Mouse (Mus musculus) kidney, embryonic 15.5 days (tissue): ENCODE data around the gene Midn. TPM values are rescaled to one million over a fixed set of nuclear protein-coding genes. Genes with fewer than 3 reads are reported as not detected.

ENCODE experiments used
- ATAC-seq: fragments of 200-750 bp; cut with Nextera tagmentation; replicated peaks from 2 replicates; pipeline ENCODE4 v1.8.0; 2017; ENCODE audit warnings: moderate TSS enrichment; ENCODE audit not compliant: low FRiP score
- H3K27ac ChIP-seq: fragments of 300-500 bp; sonication (generic); 2 replicates; pipeline ENCODE4 v1.5.1; 2015; ENCODE audit warnings: mild to moderate bottlenecking, inconsistent platforms
- H3K27me3 ChIP-seq: fragments of 300-500 bp; sonication (generic); 2 replicates; pipeline ENCODE4 v1.6.1; 2015; ENCODE audit warnings: inconsistent platforms
- H3K36me3 ChIP-seq: fragments of 300-500 bp; sonication (generic); 2 replicates; pipeline ENCODE4 v1.6.1; 2015; ENCODE audit warnings: inconsistent platforms
- H3K4me1 ChIP-seq: fragments of 300-500 bp; sonication (generic); 2 replicates; pipeline ENCODE4 v1.6.1; 2015; ENCODE audit warnings: inconsistent platforms
- H3K4me2 ChIP-seq: fragments of 300-500 bp; sonication (generic); 2 replicates; pipeline ENCODE4 v1.6.1; 2015; ENCODE audit warnings: moderate library complexity, mild to moderate bottlenecking, inconsistent platforms
- H3K4me3 ChIP-seq: fragments of 300-500 bp; sonication (generic); replicated peaks from 2 replicates; pipeline ENCODE4 v1.5.1; 2015; ENCODE audit warnings: mild to moderate bottlenecking, inconsistent platforms
- H3K9ac ChIP-seq: fragments of 300-500 bp; sonication (generic); 2 replicates; pipeline ENCODE4 v1.6.1; 2015; ENCODE audit warnings: mild to moderate bottlenecking, inconsistent platforms
- H3K9me3 ChIP-seq: fragments of 300-500 bp; sonication (generic); replicated peaks from 2 replicates; pipeline ENCODE4 v1.6.1; 2016; ENCODE audit warnings: inconsistent platforms
- WGBS: fragments of 180-500 bp; shearing (Covaris S2); methylation state at CpG from one replicate; pipeline ENCODE4 v1.1.7; 2015; ENCODE audit warnings: mixed read lengths; 5-methylcytosine and 5-hydroxymethylcytosine counted together
- polyA plus RNA-seq: library from polyadenylated mRNA; unstranded; fragments of >200 nt; fragmentation: Nextera tagmentation; extraction: Ambion mirVana; gene quantifications from 2 replicates; pipeline ENCODE4 v1.2.1, GENCODE M21; 2015

Gene Midn
- polyA plus RNA-seq, 1 experiment from 2014 or later: 18.8 TPM

DNA sequence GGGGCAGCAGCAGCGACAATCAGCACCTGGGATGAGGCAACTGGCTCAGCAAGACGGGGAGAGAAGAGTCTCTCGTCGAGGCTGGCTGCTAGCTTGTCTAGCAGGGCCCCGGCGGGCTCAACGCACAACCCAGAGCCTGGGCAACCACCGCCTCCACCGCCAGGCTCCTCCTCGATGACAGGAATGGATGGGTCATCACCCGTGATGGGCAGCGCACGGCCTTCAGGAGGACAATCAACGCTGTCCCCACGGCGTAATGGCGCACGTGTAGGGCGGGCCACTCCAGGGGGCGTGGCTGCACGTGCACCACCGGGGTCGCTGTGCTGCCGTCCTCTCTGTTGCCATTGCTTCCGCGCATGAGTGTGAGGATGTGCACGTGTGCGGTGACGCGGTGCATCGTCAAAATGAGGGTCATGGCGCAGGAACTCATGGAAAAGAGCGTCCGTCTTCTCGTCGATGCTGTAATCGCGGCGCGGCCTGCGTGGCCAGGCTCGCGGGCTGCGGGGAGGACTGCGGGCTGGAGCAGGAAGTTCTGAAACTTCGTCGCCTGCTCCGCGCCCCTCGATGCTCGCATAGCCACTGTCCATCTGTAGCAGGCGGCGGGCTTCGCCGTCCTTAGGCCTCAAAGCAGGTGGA is 16.6 kb upstream of the Midn start:
- peak overlapping the region; percentile 17 for H3K4me3 ChIP-seq
- H3K4me2 ChIP-seq: peak overlapping the region; percentile 48
- H3K27ac ChIP-seq: peak overlapping the region; percentile 34; the same call in 1 of the 2 replicates
- no peaks in the 10 kb centered on the region for H3K9me3 ChIP-seq
- H3K9ac ChIP-seq: peak overlapping the region; percentile 36; the same call in 1 of the 2 replicates
- WGBS: 15% methylated on average over 55 of the region's 55 CpGs
- H3K36me3 ChIP-seq: peaks cover 86% of the 10 kb centered on the region
- peaks cover 15% of the 10 kb centered on the region for H3K27me3 ChIP-seq
- H3K4me1 ChIP-seq: peaks cover 43% of the 10 kb centered on the region
- peak; percentile 30 for ATAC-seq

DNA sequence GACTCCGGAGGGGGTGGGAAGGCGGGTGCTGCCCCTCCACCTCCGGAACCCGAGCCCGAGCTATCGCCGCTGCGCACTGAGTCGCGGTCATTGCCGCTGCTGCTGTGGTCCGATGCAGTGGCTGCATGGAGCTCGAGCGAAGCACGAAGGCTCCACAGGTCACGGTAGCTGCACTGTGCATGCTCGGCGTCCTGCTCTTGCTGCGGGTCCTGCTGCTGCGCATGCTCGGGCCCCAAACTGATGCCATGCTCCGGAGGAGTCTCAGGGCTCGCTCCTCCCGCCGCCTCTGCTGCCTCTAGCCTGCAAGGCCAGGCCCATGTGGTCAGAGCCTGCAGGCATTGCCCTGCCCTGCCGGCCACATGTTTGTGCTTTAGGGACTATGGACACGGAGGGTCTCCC is 16.1 kb upstream of the Midn start:
- peaks cover 81% of the 10 kb centered on the region for H3K36me3 ChIP-seq
- H3K4me1 ChIP-seq: peaks cover 49% of the 10 kb centered on the region

DNA sequence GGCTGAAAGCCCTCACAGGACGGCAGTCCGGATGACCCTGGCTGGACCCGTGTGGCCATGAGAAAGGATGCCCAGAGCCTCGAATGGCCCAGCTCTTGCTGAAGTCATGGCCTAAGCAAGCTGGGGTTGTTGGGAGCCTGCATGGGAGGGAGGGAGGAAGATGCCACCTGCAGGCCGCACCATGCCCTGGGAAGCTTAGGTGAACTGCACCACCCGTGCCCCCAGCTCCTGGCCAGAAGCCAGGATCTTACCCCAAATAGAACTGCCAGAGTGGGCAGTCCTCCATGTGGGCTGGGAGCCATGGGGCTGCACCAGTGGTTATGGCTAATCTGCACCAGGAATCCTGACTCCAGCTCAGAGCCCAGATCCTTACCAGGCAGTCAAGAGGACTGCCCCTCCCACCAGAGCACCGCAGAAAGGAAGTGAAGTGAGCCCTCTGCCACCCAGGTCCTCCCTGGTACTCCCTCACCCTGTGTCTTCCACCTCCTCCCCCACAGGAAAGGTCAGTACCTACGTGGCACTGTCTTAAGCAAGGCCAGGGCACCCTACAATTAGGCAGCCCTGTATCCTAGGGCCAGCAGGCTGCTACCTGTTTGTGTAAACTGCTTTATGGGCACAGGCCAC is 14.7 kb upstream of the Midn start:
- Histone ChIP-seq H3K27ac (no peak overlapping the region), H3K4me2 (no peak overlapping the region), H3K4me1 (peaks cover 62% of the 10 kb centered on the region), H3K9ac (no peak overlapping the region), H3K9me3 (no peaks in the 10 kb centered on the region), H3K27me3 (peaks cover 33% of the 10 kb centered on the region), H3K36me3 (peaks cover 67% of the 10 kb centered on the region), H3K4me3 (no peak overlapping the region)
- ATAC-seq: no peak
- 71% methylated on average over 8 of the region's 8 CpGs for WGBS

More for the DNA sequence above, 16.1 kb upstream of the Midn start:
- H3K9ac ChIP-seq: peak overlapping the region; percentile 36; the same call in 1 of the 2 replicates
- peak overlapping the region; percentile 17; the same call in 1 of the 2 replicates for H3K4me3 ChIP-seq
- peak overlapping the region; percentile 34; the same call in 1 of the 2 replicates for H3K27ac ChIP-seq
- no peaks in the 10 kb centered on the region for H3K9me3 ChIP-seq
- WGBS: 24% methylated on average over 27 of the region's 27 CpGs
- ATAC-seq: peak; percentile 44
- H3K4me2 ChIP-seq: peak overlapping the region; percentile 48
- peaks cover 20% of the 10 kb centered on the region for H3K27me3 ChIP-seq

DNA sequence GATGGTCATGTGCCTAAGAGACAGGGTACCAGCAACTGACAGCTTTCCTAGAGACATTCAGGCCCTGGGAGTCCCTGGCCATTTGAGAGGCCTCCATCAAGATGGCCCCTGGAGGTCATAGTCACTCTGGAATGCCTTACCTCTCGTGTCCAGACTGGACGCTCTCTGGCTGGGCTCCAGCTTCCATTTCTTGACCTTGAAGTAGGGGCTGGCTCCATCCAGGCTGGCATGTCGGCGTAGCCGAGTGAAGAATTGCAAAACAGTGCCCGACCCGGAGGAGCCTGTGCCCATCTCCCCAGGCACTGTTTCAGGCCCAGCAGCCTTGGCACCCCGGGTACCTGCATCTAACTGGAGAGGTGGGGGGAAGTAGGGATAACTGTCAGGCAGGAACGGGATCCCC is 13.7 kb upstream of the Midn start:
- H3K4me3 ChIP-seq: no peak overlapping the region
- H3K27ac ChIP-seq: no peak overlapping the region
- peaks cover 56% of the 10 kb centered on the region for H3K36me3 ChIP-seq
- ATAC-seq: no peak
- 83% methylated on average over 9 of the region's 9 CpGs for WGBS
- H3K9me3 ChIP-seq: no peaks in the 10 kb centered on the region
- H3K4me1 ChIP-seq: peaks cover 73% of the 10 kb centered on the region
- H3K4me2 ChIP-seq: no peak overlapping the region
- peaks cover 33% of the 10 kb centered on the region for H3K27me3 ChIP-seq
- no peak overlapping the region for H3K9ac ChIP-seq

DNA sequence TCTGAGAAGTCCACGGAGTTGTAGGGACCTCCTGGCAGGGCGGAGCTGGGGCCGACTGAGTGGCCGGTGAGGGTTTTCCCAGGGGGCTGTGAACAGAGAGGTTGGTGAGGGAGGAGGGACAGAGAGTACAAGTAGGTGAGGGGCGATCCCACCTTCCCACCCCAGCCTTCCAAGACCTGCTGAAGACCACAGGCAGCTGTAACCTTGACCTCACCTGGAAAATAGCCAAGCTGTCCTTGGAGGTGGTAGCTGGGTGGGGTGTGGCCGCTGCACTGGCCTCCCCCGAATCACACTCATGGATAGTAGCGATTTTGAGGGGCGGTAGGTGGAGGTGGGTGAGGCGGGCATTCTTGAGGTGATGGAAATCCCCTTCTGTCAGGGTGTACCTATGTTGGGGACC is 12.9 kb upstream of the Midn start:
- Histone ChIP-seq H3K4me2 (no peak overlapping the region), H3K27ac (no peak overlapping the region), H3K27me3 (peaks cover 33% of the 10 kb centered on the region), H3K9ac (no peak overlapping the region), H3K9me3 (no peaks in the 10 kb centered on the region), H3K4me1 (peaks cover 69% of the 10 kb centered on the region), H3K36me3 (peaks cover 48% of the 10 kb centered on the region), H3K4me3 (no peak overlapping the region)
- 84% methylated on average over 10 of the region's 10 CpGs for WGBS
- ATAC-seq: no peak

DNA sequence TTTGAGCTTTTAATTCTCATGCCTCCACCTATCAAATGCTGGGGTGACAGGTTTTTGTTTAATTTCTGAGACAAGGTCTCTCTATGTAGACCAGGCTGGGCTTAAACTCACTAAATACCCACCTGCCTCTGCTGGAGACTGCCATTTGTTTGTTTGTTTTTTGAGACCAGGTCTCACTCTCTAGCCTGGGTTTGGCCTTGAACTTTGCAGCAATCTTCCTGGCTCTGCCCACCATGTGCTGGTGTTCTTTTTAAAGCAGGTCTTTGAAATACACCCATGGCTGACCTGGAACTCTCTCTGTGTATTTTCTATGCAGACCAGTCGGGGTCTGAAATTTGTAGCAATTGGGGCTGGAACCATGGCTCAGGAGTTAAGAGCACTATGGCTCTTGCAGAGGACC is 12.4 kb upstream of the Midn start:
- 87% methylated on average over 1 of the region's 1 CpGs for WGBS
- H3K27me3 ChIP-seq: peaks cover 33% of the 10 kb centered on the region
- H3K9ac ChIP-seq: no peak overlapping the region
- H3K36me3 ChIP-seq: peaks cover 44% of the 10 kb centered on the region
- H3K4me2 ChIP-seq: no peak overlapping the region
- no peak for ATAC-seq
- H3K4me1 ChIP-seq: peaks cover 67% of the 10 kb centered on the region
- no peak overlapping the region for H3K27ac ChIP-seq
- no peaks in the 10 kb centered on the region for H3K9me3 ChIP-seq
- no peak overlapping the region for H3K4me3 ChIP-seq

DNA sequence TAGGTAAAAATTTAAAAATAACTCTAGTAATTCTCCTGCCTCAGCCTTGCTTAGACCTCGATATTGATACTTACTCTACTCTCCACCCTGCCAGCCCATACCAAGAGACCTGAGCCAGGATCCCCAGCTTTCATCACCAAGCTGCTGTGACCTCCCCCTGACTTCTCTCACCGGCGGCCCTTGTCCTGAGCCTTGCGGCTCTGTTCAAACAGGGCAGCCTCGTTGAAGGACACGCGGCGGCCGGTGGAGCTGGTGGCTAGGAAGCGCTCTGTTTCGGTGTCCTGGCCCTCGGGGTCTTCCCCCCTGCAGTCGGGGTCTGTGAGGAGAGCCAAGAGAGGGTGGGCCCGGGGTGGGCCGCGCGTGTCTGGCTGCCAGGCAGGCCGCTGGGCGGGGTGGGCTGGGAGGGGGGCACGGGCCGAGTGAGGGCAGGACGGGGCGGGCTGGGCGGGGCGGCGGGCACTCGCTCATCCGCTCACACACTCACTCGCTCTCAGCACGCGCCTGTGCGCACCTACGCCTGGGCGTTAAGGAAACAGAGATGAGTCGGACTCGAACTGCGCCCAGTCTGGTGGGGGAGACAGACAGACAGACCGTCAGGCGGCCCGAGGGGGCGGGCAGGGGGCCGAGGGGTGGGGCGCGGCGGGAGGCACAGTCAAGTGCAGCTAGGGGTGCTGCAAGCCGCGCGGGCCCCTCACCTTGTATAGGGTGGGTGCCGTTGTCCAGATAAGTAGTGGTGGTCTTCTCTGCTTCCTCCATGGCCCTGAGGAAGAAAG is 11.7 kb upstream of the Midn start:
- H3K27ac ChIP-seq: peak overlapping the region; percentile 83; the same call in 1 of the 2 replicates
- H3K4me1 ChIP-seq: peaks cover 67% of the 10 kb centered on the region
- H3K4me3 ChIP-seq: peak overlapping the region; percentile 74
- peaks cover 33% of the 10 kb centered on the region for H3K27me3 ChIP-seq
- H3K4me2 ChIP-seq: peak overlapping the region; percentile 98
- H3K9me3 ChIP-seq: no peaks in the 10 kb centered on the region
- 20% methylated on average over 49 of the region's 49 CpGs for WGBS
- H3K9ac ChIP-seq: peak overlapping the region; percentile 36
- no peak for ATAC-seq
- peaks cover 36% of the 10 kb centered on the region for H3K36me3 ChIP-seq

DNA sequence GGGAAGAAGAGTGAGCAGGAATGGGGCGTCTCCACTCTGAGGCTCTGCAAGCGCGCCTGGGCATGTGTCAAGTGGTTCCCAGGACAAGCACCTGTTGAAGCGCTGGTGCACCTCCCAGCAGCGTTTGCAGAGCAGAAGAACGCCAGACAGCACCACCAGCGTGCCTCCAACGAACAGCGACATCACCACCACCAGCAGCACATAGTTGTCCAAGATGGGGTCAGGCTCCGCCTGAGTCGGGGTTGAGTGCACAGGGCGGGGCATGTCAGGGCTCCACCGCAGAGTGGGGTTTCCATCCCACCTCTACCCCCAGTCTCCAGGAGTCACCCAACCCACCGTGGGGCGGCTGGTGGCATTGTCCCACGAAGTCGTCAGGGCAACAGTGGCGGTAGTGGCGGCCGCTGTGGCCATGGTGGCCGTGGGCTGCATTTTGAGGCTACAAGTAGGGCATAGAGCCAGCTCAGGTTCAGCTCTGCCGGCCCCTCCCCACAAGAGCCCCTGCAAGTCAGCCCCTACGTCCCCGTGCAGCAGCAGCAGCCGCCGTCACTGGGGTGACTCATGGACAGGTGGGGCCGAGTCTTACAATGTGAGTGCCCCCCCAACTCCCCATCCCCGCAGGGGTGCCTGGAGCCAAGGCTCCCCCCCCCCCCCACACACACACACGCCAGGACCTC is 11.0 kb upstream of the Midn start:
- Histone ChIP-seq H3K27me3 (peaks cover 33% of the 10 kb centered on the region), H3K27ac (peak overlapping the region; percentile 83), H3K4me2 (peak overlapping the region; percentile 98), H3K9ac (peak overlapping the region; percentile 36), H3K4me1 (peaks cover 65% of the 10 kb centered on the region), H3K36me3 (peaks cover 29% of the 10 kb centered on the region), H3K4me3 (peak overlapping the region; percentile 74), H3K9me3 (no peaks in the 10 kb centered on the region)
- no peak for ATAC-seq
- WGBS: 4% methylated on average over 29 of the region's 29 CpGs

DNA sequence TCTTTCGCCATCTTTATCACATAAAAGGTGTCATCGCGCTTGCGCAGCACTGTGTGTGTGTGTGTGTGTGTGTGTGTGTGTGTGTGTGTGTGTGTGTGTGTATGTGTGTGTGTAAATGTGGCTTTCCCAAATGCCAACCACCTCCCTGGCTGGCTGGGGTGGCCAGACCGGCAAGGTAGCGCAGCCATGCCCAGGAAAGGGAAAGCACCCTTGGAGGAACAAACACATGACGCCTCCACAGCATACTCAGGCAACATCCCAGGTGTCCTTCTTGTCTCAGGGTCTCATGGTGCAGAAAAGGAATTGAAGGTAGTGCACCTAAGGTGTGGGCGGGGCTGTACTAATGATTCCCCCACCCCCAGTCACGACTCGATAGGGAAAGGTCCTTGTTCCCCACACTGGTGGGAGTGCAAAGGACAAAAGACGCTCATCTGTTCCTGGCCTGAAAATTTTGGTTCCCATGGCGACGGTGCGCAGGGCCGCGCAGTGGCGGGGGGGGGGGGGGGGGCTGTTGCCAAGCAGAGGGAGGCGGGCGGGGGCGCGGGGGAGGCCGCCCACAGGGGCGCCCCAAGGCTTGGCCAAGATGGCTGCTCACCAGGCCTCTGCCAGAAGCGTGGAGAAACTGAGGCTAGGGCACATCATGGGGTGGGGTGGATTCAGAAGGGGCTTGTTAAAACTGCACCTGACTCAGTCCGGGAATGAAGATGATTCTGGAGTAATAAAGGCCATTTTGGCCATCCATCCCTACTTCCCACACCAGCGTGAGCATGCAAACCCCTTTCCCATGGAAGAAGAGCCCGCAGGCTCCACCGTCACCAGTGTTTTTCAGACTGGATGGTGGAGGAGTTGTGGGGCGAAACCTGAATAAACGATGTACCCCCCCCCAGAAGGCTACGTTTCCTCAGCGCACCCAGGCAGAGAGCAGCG is 10.2 kb upstream of the Midn start:
- H3K27me3 ChIP-seq: peaks cover 33% of the 10 kb centered on the region
- no peaks in the 10 kb centered on the region for H3K9me3 ChIP-seq
- peaks cover 21% of the 10 kb centered on the region for H3K36me3 ChIP-seq
- peak overlapping the region; percentile 90 for H3K9ac ChIP-seq
- 4% methylated on average over 30 of the region's 33 CpGs for WGBS
- H3K27ac ChIP-seq: peak overlapping the region; percentile 83
- H3K4me3 ChIP-seq: peak overlapping the region; percentile 74
- H3K4me1 ChIP-seq: peaks cover 62% of the 10 kb centered on the region
- ATAC-seq: no peak
- peak overlapping the region; percentile 98 for H3K4me2 ChIP-seq

DNA sequence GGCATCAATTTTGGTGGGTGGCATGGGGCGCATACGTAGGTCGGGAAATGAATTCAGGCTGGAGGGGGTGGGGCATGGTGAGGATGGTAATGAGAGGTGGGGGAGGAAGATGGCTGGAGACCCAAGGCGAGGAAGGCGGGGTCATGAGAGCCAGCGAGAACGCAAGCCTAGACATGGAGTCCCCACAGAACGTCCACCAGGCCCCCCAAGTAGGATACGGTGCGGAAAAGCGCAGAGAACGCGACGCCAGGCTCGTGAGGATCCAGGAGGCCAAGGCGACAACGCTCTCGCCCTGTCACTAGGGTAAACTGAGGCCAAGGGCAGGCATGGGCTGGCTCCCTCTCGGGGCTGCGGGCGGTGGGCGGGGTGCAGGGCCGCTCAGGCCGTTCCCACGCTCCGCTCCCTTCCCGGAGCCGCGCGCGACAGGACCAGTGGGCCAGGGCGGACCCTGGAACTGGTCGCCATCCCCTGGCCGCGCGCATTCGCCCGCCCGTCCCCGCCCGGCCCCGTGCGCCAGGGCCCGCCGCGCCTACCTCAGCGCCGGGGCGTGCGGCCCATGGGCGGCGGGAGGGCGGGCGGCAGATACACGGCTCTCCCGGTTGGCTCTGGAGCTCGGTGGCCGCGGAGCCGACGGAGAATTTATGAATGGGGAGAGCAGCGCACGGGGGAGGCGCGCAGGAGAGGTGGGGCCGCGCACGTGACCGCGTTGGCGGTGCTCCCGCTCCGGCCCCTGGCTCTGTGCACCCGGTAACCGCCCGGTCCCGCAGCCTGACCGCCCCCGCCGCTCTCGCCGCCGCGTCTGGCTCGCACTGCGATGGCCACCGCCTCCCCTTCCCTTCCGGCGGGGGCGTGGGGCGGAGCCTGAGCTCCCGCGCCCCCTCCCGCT is 9.3 kb upstream of the Midn start, which contains the start of gene Atp5d:
Gene Atp5d, plus strand, starts transcription at position 80 of the 886 bp plus-strand sequence.
- H3K27ac ChIP-seq: peak within 1 kb of the TSS; percentile 83
- H3K9me3 ChIP-seq: no peaks in the 10 kb centered on the region
- H3K4me3 ChIP-seq: peak within 1 kb of the TSS; percentile 74
- peaks cover 33% of the 10 kb centered on the region for H3K27me3 ChIP-seq
- peak within 1 kb of the TSS; percentile 98 for H3K4me2 ChIP-seq
- peaks cover 68% of the 10 kb centered on the region for H3K4me1 ChIP-seq
- WGBS: under 1% methylated on average over 81 of the region's 94 CpGs
- peaks cover 21% of the 10 kb centered on the region for H3K36me3 ChIP-seq
- H3K9ac ChIP-seq: peak within 1 kb of the TSS; percentile 90
- peak; percentile 4; the same call in 1 of the 2 replicates for ATAC-seq
